Mouse (Mus musculus) heart, embryonic 13.5 days (tissue): ENCODE data around the gene Uqcc3. TPM values are rescaled to one million over a fixed set of nuclear protein-coding genes. Genes with fewer than 3 reads are reported as not detected.
"Not testable (repeated sequence)": the region's sequence is repeated elsewhere in the genome, so short reads cannot be mapped to it uniquely, and the experiment has no call there.

ENCODE experiments used
- ATAC-seq: fragments of 200-750 bp; cut with Nextera tagmentation; 2 replicates; pipeline ENCODE4 v1.8.0; 2017; ENCODE audit warnings: moderate TSS enrichment; ENCODE audit not compliant: insufficient number of reproducible peaks, low FRiP score, low TSS enrichment; ENCODE audit errors: extremely low read depth
- H3K27ac ChIP-seq: fragments of 300-500 bp; sonication (generic); replicated peaks from 2 replicates; pipeline ENCODE4 v1.5.1; 2015; ENCODE audit warnings: moderate library complexity, mild to moderate bottlenecking, inconsistent platforms
- H3K27me3 ChIP-seq: fragments of 300-500 bp; sonication (generic); replicated peaks from 2 replicates; pipeline ENCODE4 v1.6.1; 2015; ENCODE audit warnings: mild to moderate bottlenecking, inconsistent platforms
- H3K36me3 ChIP-seq: fragments of 300-500 bp; sonication (generic); 2 replicates; pipeline ENCODE4 v1.6.1; 2015; ENCODE audit warnings: mild to moderate bottlenecking, inconsistent platforms
- H3K4me1 ChIP-seq: fragments of 300-500 bp; sonication (generic); 2 replicates; pipeline ENCODE4 v1.6.1; 2015; ENCODE audit warnings: inconsistent platforms
- H3K4me2 ChIP-seq: fragments of 300-500 bp; sonication (generic); 2 replicates; pipeline ENCODE4 v1.6.1; 2015; ENCODE audit warnings: inconsistent platforms, mild to moderate bottlenecking, moderate library complexity
- H3K4me3 ChIP-seq: fragments of 300-500 bp; sonication (generic); 2 replicates; pipeline ENCODE4 v1.5.1; 2015; ENCODE audit warnings: moderate library complexity, mild to moderate bottlenecking, inconsistent platforms
- H3K9ac ChIP-seq: fragments of 300-500 bp; sonication (generic); 2 replicates; pipeline ENCODE4 v1.6.1; 2015; ENCODE audit warnings: inconsistent platforms, mild to moderate bottlenecking, moderate library complexity
- H3K9me3 ChIP-seq: fragments of 300-500 bp; sonication (generic); 2 replicates; pipeline ENCODE4 v1.6.1; 2016; ENCODE audit warnings: inconsistent platforms
- WGBS: fragments of 180-500 bp; shearing (Covaris S2); methylation state at CpG from one replicate; pipeline ENCODE4 v1.1.7; 2015; ENCODE audit warnings: mixed read lengths; 5-methylcytosine and 5-hydroxymethylcytosine counted together
- polyA plus RNA-seq: library from polyadenylated mRNA; unstranded; fragments of >200 nt; fragmentation: Nextera tagmentation; extraction: Ambion mirVana; gene quantifications from 2 replicates; pipeline ENCODE4 v1.2.1, GENCODE M21; 2015

Uqcc3 gene
- polyA plus RNA-seq, 1 experiment from 2014 or later: 56.6 TPM

DNA sequence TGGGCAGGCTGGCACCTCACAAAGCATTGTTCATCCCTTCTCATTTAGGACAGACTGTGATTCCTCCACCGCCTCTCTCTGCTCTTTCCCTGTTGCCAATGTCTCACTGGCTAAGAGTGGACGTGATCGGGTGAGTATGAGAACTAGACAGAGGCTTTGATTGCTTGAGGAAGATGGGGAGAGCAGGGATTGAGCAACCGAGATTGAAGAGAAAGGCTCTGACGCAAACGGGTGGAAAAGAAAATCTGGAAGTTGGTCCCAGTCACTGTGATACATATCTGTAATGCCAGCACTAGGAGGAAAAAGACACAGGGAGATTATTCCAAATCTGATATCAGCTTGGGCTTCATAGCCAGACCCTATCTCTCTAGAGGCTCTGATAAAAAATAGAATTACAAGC, 37.8 kb downstream of the Uqcc3 start:
- Histone ChIP-seq H3K36me3 (peaks cover 46% of the 10 kb centered on the region), H3K27ac (no peak overlapping the region), H3K9ac (no peak overlapping the region), H3K4me2 (no peak overlapping the region), H3K27me3 (no peaks in the 10 kb centered on the region), H3K4me1 (peaks cover 33% of the 10 kb centered on the region), H3K9me3 (no peaks in the 10 kb centered on the region), H3K4me3 (no peak overlapping the region)
- WGBS: 85% methylated on average over 6 of the region's 6 CpGs
- ATAC-seq: no peak

DNA sequence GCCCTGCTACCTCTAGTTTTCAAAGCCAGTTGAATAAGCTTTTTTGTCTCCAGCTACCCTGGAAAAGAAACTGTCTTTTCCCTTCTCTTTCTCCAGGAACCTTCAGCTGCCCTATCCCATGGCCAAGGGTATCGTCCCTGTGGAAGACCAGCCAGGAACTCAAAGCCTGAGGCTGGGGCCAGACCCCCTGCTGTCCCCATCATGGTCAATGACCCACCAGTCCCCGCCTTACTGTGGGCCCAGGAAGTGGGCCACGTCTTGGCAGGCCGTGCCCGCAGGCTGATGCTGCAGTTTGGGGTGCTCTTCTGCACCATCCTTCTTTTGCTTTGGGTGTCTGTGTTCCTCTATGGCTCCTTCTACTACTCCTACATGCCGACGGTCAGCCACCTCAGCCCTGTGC, 39.7 kb downstream of the Uqcc3 start:
- Histone ChIP-seq H3K4me2 (peak overlapping the region; percentile 85), H3K27ac (no peak overlapping the region), H3K9me3 (no peaks in the 10 kb centered on the region), H3K4me1 (peaks cover 34% of the 10 kb centered on the region), H3K4me3 (peak overlapping the region; percentile 68), H3K27me3 (no peaks in the 10 kb centered on the region), H3K36me3 (peaks cover 31% of the 10 kb centered on the region), H3K9ac (peak overlapping the region; percentile 84)
- WGBS: 91% methylated on average over 7 of the region's 7 CpGs
- no peak for ATAC-seq

DNA sequence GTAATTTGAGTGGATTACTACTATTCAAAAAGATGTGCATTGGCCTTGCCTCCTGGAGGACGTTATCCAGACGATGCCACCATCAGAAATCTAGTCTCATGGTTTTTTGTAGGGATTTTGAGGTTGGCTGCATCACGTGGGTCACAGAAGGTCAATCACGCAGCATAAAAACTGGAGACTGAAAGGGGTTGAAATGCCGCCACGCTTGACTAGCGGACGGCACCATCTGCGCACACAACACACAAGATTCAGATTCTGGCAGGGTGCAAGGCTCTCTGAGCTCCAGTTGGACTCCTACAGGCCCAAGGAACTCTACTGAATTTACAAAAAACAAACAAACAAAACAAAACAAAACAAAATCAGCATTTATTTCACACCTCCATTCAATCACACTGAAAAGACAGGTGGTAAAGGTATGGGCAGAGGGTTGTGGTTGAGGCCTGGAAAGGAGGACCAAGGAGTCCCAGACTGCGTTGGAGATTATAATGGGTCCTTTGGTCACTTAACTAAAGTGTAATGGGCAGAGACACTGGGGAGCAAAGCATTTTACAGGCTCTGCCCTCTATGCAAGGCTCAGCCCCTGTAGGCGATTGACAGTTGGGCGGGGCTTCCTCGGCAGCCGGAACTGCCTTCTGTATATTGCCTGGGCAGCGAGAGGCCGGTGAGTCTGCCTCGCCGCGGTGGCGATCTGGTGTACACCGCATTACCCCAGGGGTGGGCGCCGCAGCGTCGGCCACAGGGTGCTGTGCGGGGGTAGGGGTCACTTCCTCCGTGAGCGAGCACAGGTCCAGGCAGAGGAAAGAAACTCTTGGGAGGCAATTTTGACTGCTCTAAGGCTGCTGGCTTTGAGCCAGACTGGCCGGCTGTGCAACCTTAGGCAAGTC, 40.6 kb downstream of the Uqcc3 start:
- no peaks in the 10 kb centered on the region for H3K27me3 ChIP-seq
- peak overlapping the region; percentile 85 for H3K4me2 ChIP-seq
- peak; percentile 34; the same call in 1 of the 2 replicates for ATAC-seq
- peaks cover 34% of the 10 kb centered on the region for H3K4me1 ChIP-seq
- H3K9ac ChIP-seq: peak overlapping the region; percentile 84
- H3K27ac ChIP-seq: peak overlapping the region; percentile 55
- H3K4me3 ChIP-seq: peak overlapping the region; percentile 68
- WGBS: 25% methylated on average over 29 of the region's 29 CpGs
- H3K9me3 ChIP-seq: no peaks in the 10 kb centered on the region
- peaks cover 30% of the 10 kb centered on the region for H3K36me3 ChIP-seq

DNA sequence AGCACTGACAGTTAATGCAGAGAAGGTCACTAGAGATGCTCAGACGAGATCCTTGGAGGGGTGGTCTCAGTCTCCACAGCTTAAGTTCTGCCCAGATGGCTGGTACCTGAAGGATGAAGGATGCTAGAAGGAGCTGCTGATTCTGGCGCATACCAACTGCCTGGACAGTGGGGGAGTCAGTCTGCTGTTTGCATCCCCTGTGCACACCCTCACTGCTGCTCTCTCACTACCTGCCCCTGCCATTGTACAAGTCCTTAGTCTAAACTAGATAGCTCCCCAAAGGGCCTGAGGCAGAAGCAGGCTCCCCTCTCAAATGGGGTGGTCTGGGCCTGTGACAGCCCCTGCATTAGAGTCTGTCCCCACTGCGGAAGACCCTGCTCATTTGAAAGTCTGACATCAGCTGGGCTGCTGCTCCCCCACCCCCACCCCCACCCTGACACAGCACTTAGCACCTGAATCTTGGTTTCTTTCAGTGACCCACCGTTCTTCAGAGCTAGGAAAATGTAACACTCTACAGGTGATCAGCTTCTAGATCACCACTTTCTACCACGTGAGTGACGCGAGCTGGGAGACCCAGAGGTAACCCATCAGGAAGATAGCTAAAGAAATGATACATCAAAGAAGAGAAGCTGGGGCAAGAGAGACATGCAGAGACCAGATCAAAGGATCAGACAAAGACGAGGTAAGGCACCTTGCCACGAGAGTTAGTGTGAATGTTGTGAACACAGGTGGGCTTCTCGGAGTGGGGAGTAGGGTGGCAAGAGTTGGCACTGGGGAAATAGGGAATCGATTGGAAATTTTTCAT, 41.4 kb downstream of the Uqcc3 start, which contains the start of gene Gng3:
Gene Gng3, minus strand, starts transcription at position 92 of the 805 bp plus-strand sequence.
- no peak for ATAC-seq
- H3K4me2 ChIP-seq: peak within 1 kb of the TSS; percentile 87
- no peaks in the 10 kb centered on the region for H3K27me3 ChIP-seq
- H3K4me1 ChIP-seq: peaks cover 34% of the 10 kb centered on the region
- H3K9me3 ChIP-seq: no peaks in the 10 kb centered on the region
- peak within 1 kb of the TSS; percentile 85 for H3K9ac ChIP-seq
- H3K36me3 ChIP-seq: peaks cover 35% of the 10 kb centered on the region
- WGBS: 56% methylated on average over 11 of the region's 11 CpGs
- peak within 1 kb of the TSS; percentile 95 for H3K27ac ChIP-seq
- peak within 1 kb of the TSS; percentile 62 for H3K4me3 ChIP-seq

DNA sequence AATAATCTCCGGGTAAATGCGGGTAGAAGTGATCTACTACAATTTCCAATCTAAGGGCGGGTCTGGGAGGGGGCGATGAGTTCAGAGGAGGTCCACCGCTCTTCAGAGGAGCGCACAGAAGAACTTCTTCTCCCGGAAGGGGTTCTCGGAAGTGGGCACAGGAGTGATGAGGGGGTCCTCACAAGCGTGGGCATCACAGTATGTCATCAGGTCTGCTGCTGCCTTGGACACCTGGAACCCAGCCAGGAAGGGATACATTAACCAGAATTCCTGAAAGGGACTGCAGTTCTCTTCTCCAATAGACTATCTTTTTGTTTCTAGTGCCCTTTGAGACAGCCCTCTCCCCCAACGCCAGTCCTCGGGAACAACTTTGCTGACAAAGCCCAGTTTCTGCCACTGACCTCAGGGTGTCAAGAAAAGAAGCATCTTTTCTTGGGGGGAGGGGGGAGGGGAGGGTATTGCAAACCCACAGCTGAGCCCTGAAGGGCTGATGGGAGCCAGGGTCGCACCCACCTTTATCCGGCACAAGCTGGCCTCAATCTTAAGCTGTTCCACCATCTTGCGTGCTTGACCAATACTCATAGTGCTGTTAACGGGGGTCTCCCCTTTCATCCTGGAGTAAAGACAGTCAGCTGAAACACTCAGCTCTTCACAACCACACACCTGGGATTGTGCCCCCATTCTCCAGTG, 42.5 kb downstream of the Uqcc3 start:
- no peak for ATAC-seq
- Histone ChIP-seq H3K9me3 (no peaks in the 10 kb centered on the region), H3K4me3 (peak overlapping the region; percentile 62), H3K4me1 (peaks cover 34% of the 10 kb centered on the region), H3K36me3 (peaks cover 41% of the 10 kb centered on the region), H3K27me3 (no peaks in the 10 kb centered on the region), H3K27ac (peak overlapping the region; percentile 95), H3K4me2 (peak overlapping the region; percentile 87), H3K9ac (peak overlapping the region; percentile 85)
- WGBS: 18% methylated on average over 15 of the region's 15 CpGs

DNA sequence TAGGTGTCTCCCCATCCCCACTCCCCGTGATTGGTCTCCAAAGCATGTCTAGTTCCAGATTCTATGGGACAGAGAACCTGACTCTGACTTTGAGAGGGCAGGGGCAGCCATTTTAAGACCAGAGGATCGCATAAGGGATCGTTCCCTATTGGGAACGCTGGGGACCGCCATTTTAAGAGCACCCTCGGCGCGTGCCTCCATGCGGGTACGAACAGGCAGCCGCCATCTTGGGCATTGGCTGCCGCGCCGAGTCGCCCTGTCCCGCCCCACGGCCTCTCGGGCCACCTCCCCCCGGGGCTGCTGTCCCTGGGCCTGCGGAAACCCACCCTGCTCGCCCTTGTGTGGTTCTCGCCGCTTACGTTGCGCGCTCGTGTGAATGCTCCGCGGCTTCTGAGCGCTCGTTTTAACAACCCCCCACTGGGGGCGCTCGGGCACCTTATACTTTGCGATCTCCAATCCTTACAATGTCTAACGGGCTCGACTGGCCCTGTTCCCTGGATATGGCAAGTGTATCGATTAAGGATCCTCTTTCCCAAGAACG, 43.4 kb downstream of the Uqcc3 start, which contains the start of gene Bscl2:
Gene Bscl2, plus strand, starts transcription at position 217 of the 541 bp plus-strand sequence.
- WGBS: under 1% methylated on average over 38 of the region's 38 CpGs

DNA sequence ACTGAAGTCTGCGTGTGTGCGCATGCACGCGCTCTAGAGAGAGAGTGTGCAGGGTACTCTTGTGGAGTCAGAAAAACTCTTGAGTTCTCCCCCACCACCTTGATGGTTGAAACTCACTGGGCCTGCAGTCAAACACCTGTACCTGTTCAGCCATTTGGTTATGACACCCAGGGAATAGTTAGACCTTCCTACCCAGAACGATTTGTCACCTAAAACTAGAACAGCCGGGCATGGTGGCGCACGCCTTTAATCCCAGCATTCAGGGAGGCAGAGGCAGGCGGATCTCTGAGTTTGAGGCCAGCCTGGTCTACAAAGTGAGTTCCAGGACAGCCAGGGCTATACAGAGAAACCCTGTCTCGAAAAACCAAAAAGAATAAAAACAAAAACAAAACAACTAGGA, 44.4 kb downstream of the Uqcc3 start:
- H3K9ac ChIP-seq, H3K4me3 ChIP-seq, H3K27me3 ChIP-seq, H3K9me3 ChIP-seq, ATAC-seq, H3K4me2 ChIP-seq: not testable (repeated sequence)
- Histone ChIP-seq H3K4me1 (peaks cover 34% of the 10 kb centered on the region), H3K27ac (peak overlapping the region; percentile 95; the same call in 1 of the 2 replicates), H3K36me3 (peaks cover 50% of the 10 kb centered on the region)
- WGBS: 95% methylated on average over 10 of the region's 10 CpGs

More for the DNA sequence above, 43.4 kb downstream of the Uqcc3 start, which contains the start of gene Bscl2:
- Histone ChIP-seq H3K4me3 (peak within 1 kb of the TSS; percentile 62), H3K4me2 (peak within 1 kb of the TSS; percentile 87), H3K4me1 (peaks cover 34% of the 10 kb centered on the region), H3K36me3 (peaks cover 42% of the 10 kb centered on the region), H3K27ac (peak within 1 kb of the TSS; percentile 95), H3K9ac (peak within 1 kb of the TSS; percentile 85), H3K9me3 (no peaks in the 10 kb centered on the region), H3K27me3 (no peaks in the 10 kb centered on the region)
- ATAC-seq: peak; percentile 43; the same call in 1 of the 2 replicates

DNA sequence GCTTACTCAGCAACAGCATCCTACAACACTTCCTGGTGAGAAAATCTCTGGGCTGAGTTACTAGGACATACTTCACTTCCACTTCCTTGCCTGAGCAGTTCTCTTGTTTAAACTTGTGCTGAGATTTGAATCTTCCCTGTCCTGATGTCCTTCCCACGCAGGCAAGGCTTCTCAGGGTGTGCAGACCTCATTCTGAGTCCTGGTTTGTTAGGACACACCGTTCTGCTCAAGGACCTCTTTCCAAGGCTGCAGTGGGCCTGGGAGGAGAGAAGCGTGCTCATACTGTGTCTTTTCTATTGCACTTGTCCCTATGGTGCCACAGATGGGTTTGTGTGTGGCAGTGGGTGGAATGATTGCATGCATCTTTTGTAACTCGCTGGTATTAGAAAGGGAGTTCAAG, 47.8 kb downstream of the Uqcc3 start:
- no peak overlapping the region for H3K4me3 ChIP-seq
- H3K9ac ChIP-seq: no peak overlapping the region
- no peaks in the 10 kb centered on the region for H3K27me3 ChIP-seq
- ATAC-seq: no peak
- H3K27ac ChIP-seq: no peak overlapping the region
- no peak overlapping the region for H3K4me2 ChIP-seq
- peaks cover 83% of the 10 kb centered on the region for H3K36me3 ChIP-seq
- WGBS: 87% methylated on average over 4 of the region's 4 CpGs
- H3K9me3 ChIP-seq: no peaks in the 10 kb centered on the region
- peaks cover under 1% of the 10 kb centered on the region; the same call in 1 of the 2 replicates for H3K4me1 ChIP-seq

DNA sequence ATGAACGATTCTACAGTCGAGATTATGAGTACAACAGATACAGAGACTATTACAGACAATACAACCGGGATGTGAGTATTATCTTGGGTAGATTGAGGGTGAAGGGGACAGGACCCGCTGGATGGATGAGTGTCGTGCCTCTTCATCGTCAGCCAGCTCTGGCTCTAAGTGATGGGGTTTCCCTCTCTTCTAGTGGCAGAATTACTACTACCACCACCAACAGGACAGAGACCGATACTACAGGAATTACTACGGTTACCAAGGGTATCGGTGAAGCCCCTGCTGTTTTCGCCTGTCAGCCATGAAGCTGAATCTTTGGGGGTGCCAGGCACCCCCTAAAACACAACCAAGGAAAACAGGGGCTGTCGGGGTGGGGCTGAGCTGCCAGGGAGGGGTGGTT, 49.5 kb downstream of the Uqcc3 start:
- no peak overlapping the region for H3K9ac ChIP-seq
- H3K4me1 ChIP-seq: no peaks in the 10 kb centered on the region
- no peak overlapping the region for H3K4me3 ChIP-seq
- ATAC-seq: no peak
- H3K27me3 ChIP-seq: no peaks in the 10 kb centered on the region
- 72% methylated on average over 11 of the region's 11 CpGs for WGBS
- peaks cover 99% of the 10 kb centered on the region for H3K36me3 ChIP-seq
- no peaks in the 10 kb centered on the region for H3K9me3 ChIP-seq
- no peak overlapping the region for H3K27ac ChIP-seq
- no peak overlapping the region for H3K4me2 ChIP-seq

DNA sequence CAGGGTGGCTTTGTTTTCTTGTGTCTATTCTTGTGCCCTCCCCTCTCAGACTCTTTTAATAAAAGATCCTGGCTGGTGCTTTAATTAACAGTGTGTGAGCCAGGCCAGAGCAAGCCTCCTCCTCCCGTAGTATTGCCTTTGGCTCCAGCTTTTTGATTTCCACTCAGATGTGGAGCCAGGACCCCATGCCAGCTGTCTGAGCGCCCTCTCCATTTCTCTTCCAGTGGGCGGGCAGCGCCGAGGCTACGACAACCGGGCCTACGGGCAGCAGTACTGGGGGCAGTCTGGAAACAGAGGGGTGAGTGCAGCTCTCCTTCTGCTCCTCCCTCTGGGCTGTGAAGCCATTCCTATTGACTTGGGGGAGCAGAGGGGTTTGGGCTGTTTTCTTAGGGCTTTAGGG, 50.1 kb downstream of the Uqcc3 start:
- no peak overlapping the region for H3K4me3 ChIP-seq
- H3K4me2 ChIP-seq: no peak overlapping the region
- no peaks in the 10 kb centered on the region for H3K9me3 ChIP-seq

More for the DNA sequence above, 50.1 kb downstream of the Uqcc3 start:
- H3K36me3 ChIP-seq: peaks cover 100% of the 10 kb centered on the region
- ATAC-seq: no peak
- WGBS: 88% methylated on average over 8 of the region's 8 CpGs
- peak overlapping the region; percentile 14; the same call in 1 of the 2 replicates for H3K9ac ChIP-seq
- no peaks in the 10 kb centered on the region for H3K27me3 ChIP-seq
- no peak overlapping the region for H3K27ac ChIP-seq
- H3K4me1 ChIP-seq: no peaks in the 10 kb centered on the region
